Mouse (Mus musculus) embryonic stem cell, embryonic (primary cell): ENCODE measurements at regions not wholly inside any gene's neighbourhood (a gene's known extent, or its start where the extent isn't known, plus 50 kb on each side); places are given as distances from the start of the nearest gene placed in this dataset.
"Not testable (repeated sequence)": the region's sequence is repeated elsewhere in the genome, so short reads cannot be mapped to it uniquely, and the experiment has no call there.

Source experiments
- CTCF ChIA-PET, 4 experiments: fragments of 300-600 bp in 2 of 4; fragments of 350-600 bp in 2 of 4; sonication (Branson Sonifier 250); formaldehyde crosslinking; loops; one replicate each; lab custom pipeline; 2022; ENCODE audit warnings: inconsistent platforms in 2 of 4; lab: Charles Lee
- POLR2A ChIA-PET, 4 experiments: fragments of 300-600 bp in 2 of 4; fragments of 350-600 bp in 2 of 4; sonication (Branson Sonifier 250); formaldehyde crosslinking; loops; one replicate each; lab custom pipeline; 2022; ENCODE audit warnings: antibody characterized with exemption in 4 of 4, inconsistent platforms in 1 of 4; lab: Charles Lee

DNA sequence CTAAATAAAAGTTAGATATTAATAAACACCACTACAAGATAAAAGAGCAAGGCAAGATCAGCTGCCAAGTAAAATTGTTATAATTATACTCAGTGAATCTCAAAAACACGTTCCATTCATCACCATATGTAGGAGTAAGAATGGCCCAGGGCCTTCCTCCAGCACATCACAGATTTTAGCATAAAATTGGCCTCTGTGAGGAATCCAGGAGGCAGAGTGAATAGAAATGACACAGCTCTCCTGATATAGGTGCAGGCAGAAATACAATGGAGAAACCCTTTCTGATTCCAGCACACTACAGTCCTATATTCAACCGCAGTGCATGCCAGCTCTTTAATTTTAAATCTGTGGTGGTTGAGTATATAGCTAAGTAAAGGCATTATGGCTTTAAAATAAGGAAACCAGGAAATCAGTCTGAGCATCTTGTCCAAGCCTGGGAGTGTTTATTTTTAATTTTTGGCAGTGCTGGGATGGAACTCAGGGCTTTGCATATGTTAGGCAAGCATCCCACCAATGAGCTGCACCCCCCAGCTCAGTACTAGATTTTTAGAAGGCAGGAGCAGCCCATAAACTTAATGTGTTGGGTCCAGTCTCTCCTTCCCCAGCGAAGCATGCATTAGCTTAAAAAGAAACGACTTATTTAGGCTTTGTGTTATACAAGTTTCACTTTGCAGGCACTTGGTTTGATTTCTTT lies 158.3 kb upstream of the Ptprz1 start:
- CTCF ChIA-PET: interaction anchor here in 1 of 4 experiments (0.5 kb wide), 1 partner anchor 11 kb away, joined by 3 read pairs; no protein-coding TSS in a partner anchor
- POLR2A ChIA-PET: no interaction called here

DNA sequence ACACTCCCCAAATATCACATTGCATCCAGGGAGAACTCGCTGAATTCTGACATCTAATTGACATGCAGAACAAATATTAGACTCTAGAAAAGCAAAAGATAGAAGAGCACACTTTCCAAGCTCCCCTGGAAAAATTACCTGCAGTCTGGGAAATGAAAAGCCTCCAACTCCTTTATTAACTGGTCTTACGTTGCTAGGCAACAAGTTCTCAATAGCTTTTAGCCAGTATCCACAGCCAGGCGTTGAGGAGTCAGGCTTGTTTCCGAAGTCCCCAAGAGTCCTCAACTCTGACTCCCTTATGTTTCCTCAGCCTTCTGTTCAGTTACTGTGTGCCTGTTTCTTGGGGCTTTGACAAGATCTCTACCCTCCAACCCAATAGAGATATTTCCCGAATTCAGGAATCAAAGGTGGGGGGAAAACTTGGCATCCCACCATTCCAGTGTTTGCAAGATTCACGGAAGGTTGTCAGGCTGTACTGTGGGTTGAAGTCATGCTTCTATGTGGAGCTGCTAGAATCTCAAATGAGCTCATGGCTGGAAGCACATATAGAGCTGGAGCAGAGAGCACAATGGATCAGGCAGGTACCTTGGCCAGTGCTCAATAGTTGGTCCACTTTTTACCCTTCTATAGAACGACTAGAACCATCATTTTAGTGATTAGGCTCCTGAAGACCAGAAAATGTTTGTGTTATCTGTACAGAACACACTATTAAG lies 159.0 kb upstream of the Ptprz1 start:
- ChIA-PET POLR2A (no interaction called here), CTCF (no interaction called here)

DNA sequence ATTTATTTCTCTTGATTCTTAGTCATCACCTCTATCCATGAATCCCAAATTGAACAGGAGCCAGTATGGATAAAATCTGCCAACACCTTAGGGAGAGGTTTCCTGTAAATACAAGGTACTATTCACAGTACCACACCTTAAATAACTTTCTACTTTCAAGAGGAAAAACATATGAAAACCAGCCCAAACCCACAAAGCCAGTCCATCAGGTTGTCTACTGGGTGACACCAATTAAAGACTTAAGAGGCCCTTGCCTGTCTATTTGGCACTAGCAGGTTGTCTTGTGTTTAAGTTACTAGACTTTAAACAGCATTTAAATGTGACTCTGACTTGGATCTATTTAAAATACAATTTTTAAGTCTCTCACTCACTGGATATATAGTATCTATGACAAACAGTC lies 177.1 kb upstream of the Ptprz1 start:
- ChIA-PET CTCF (no interaction called here), POLR2A (no interaction called here)

DNA sequence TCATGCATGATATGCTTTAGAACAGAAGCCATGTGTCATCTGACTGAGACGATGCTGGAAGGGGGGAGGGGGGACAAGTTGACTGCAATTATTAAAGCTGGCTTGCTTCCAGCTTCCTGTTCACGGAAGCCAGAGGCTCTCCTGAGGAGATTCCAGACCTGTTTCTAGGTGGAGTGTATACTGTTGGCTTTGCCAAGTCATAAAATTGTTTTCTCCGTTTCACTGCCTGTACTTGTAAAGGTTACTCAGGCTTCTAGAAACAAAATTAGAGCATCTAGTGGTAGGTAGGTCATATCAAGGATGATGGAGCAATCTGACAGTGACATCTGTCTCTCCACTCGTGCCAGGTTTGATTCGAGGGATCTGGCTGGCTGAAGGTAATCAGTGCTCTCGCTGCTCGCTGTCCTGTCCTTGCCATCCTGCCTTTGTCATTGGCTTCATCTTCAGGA lies 186.6 kb upstream of the Ptprz1 start:
- ChIA-PET POLR2A (no interaction called here), CTCF (no interaction called here)

DNA sequence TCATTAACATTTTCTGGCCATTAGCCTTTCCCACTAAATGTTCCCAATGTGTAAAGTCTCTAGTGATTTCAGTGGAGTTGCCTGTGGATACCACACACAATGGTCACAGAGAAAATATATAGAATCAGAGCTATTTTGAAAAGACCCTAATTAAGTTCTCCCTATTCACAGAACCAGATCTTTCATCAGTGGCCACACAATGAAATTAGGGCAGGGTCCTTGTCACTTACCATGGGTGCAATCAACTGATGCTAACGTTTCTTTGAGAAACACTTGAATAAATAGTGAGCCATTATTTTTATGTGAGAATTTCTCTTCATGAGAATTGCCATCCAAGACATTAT lies 200.7 kb upstream of the Ptprz1 start:
- POLR2A ChIA-PET: no interaction called here
- CTCF ChIA-PET: no interaction called here

DNA sequence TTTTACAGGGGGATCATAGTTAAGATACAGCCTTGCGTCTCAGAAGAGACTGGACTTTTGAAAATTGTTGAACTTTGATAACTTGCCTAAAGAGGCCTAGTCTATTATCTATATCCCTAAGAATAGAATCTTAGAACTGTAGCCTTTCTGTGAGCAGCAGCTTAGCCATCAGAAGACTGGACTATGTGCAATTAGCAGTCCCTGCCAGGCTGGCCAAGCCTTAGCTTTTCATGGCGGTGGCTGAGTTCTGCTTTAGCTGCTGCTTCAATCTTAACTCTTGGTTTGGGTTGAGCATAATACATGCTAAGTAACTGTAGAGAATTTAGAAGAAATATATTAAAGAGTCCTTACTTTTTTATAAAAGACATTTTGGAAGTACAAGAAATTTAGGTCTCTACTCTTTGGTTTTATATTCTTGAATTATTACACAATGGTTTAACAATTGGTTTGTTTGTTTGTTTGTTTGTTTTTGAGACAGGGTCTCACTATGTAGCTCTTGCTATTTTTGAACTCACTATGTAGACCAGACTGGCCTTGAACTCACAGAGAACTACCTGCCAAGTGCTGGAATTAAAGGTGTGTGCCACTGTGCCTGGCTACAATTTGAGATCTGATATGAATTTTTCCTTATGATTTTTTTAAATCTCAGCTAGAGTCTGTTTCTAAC lies 201.2 kb upstream of the Ptprz1 start:
- ChIA-PET CTCF (no interaction called here), POLR2A (no interaction called here)

DNA sequence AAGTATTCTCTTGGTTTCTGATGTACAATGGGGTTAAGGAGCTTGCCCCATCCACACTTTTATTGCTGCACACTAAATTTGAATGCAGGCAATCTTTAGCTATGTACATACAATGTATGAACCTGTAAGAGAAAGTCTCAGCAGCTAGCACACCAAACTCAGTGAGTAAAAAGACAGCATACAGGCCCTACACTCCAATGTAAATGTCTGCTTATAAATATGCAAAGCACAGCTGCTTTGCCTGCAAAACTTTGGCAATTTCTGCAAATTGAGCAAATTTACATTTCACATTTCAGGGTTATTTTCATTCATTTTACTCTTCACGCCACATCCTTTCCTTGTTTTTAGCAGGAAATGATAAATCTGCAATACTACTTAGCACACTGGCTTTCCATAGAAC lies 203.8 kb upstream of the Ptprz1 start:
- POLR2A ChIA-PET: no interaction called here
- CTCF ChIA-PET: interaction anchor here in 1 of 4 experiments (0.7 kb wide), 1 partner anchor 137 kb away, joined by 3 read pairs; no protein-coding TSS in a partner anchor

DNA sequence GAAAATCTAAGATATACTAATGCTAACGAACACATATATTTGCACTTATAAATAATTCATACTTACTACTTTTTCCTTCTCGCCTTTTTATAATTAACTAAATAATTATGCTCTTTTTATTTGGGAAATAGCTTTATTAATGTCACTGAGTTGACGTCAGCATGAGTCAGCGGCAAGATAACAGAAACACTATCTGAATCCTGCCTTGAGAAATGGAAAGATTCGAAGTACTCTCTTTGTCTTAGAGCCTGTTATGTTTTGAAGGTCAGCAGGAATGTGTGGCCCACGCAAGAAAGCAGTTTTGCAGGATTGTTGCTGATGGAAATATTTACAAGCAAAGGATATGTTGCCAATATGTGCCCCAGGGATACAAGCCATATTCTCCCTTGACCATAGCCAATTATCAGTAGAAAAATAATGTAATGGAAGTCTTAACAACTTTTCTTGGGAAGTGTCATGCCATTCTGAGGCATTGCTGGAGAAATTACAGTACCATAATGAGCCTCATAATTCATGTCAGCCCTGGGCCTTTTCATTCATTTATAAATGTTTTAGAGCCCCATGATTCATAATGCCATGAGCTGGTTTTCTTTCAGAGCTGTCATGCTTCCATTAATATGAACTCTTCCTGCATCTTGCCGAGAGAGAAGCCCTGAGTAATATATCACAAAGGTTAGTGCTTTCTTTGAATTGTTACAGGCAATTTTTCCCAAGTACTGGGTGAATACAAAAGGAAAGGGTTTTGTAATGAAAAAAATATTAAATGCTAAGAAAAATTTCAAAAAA lies 206.9 kb upstream of the Ptprz1 start:
- ChIA-PET CTCF (no interaction called here), POLR2A (no interaction called here)

DNA sequence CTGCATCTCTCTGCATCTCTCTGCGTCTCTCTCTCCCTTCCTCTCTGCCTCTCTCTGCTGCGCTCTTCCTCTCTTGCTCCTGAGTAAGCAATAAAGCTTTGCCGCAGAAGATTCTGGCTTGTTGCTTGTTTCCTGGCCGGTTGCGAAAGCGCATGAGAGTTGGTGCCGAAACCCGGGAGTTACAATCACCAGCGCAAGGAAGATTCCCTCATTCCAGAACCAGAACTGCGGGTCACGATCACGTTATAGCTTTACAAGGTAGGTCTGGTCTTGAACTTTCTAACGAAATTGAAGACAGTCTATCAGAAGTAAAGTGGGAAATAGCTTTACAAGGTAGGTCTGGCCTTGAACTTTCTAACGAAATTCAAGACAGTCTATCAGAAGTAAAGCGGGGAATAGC lies 217.9 kb upstream of the Ptprz1 start:
- POLR2A ChIA-PET, CTCF ChIA-PET: not testable (repeated sequence)

DNA sequence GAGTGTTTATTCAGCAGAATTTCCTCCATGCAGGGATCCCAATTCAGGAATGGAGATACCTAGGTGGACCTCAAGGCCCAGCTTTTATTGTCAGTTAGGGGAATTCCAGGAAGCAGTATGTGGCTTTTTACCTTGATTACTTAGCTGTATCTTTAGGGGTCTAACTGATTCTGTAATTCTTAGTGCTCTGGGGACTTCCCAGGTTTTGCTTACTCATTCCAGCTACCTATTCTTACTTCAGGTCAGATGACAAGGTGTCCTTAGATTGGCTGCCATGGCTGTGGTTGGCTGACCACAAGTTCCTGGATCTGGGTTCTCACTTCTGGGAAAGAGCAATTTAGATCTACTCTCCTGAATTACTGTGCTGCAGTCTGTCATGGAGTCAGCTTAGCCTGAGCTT lies 235.2 kb upstream of the Ptprz1 start:
- ChIA-PET CTCF (interaction anchor here in 1 of 4 experiments (0.5 kb wide), 1 partner anchor 128 kb away, joined by 5 read pairs; no protein-coding TSS in a partner anchor), POLR2A (no interaction called here)

DNA sequence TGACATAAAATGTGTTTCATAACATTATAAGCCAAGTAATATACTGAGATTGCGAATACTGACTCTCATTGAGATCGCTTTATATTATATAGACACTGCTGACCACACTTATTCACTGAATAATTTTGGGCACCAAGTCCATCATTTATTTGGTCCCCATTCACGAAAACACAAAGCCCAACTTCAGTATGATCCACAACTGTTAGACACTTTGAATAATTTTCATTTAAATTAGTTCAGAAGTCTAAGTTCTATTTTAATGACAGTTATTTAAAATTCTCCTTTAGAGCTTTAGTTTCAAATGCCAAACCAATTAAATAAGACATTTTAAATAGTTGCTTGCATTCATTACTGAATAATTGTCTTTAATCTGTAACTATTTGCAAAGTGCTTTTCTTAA lies 240.2 kb upstream of the Ptprz1 start:
- POLR2A ChIA-PET: no interaction called here

DNA sequence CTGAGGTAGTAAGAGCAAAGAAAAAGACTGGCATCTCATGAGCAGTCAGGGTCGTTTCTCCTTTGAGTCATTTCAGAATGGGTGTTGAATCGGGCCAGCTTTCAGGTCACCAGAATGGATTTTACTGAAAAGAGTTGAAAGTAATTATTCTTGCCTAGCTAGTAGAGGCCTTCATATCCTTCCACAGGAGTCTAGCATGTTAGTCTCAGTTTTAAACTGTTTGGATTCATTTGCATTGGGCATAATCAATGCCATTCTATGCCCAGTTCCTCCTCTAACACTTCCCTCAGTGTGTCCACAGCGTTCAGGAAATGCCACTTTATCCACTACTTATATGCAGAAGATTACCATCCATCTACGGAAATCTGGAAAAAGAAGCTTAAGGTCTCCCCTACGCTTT lies 240.6 kb upstream of the Ptprz1 start:
- POLR2A ChIA-PET: no interaction called here
- CTCF ChIA-PET: no interaction called here

More for the DNA sequence above, 240.2 kb upstream of the Ptprz1 start:
- CTCF ChIA-PET: no interaction called here

DNA sequence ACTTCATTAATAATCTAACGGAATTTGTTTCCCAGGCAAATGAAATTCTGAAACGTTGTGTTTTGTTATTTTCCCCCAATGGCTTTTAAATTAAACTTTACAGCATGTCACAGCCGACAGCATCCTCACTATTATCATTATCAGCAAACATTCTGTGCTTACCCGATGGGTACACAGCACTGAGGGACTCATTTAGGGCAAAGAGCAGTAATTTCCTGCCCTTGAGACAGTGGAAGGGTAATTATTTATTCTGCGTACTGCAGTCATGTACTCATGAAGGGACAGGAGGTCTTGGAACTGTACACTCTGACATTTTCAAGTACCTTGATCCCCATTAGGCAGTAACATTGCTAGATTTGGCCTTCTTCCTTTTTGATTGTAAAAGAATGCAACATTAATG lies 235.5 kb upstream of the Fam3c start:
- CTCF ChIA-PET: no interaction called here
- POLR2A ChIA-PET: interaction anchor here in 1 of 4 experiments (1.0 kb wide), 1 partner anchor 69 kb away, joined by 3 read pairs; no protein-coding TSS in a partner anchor

DNA sequence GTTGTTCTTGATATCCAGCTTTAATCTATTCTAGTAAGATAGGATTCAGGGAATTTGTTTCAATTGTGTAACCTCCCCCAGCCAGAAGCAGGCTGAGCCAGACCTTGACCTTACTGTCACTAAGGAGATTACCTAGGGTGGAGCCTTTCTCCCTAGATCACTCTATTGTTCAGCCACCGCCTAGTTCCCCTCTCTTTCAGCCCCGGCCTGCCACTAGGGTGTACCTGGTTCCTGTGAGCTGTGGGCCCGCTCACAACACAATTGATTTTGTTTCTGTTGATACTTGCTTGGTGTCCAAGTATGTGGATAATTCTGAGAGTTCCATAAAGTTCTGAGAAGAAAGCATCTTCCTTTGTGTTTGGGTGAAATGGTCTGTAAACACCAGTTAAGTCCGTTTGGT lies 228.8 kb upstream of the Fam3c start:
- ChIA-PET CTCF (interaction anchor here in 1 of 4 experiments (0.6 kb wide), 1 partner anchor 134 kb away, joined by 4 read pairs; no protein-coding TSS in a partner anchor), POLR2A (no interaction called here)

DNA sequence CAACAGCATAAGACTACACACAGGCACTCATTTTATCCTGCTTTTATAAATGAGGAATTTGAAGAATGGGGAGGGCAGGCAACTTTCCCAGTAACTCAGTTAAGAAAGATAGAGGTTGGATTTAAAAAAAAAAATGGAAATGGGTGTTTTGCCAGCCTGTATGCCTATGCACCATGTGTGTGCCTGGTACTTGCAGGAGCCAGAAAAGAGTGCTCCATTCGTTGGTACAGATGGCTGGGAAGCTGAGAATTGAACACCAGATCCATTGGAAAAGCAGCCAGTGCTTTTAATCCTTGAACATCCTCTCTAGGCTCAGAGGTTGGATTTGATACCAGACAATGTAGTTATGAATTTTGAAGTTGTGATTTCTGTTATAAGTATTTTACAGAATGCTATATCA lies 216.9 kb upstream of the Fam3c start:
- ChIA-PET CTCF (no interaction called here), POLR2A (no interaction called here)

DNA sequence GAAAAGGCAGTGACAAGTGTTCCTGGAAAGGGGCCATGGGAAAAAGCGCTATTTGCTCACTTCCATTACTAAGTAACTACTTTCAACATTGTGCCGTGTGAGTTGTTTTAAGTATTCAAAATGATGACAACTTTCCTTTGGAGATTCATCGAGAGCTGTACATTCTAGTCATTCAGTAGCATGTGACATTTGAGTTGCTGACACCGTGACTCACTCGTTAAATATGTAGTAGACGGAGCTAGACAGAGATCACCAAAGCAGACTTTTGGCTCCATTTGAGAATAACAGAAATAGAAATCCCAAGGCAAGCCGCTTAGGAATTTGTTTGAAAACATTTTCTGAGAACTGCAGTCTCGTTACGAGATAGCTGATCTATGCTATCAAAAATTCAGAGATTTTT lies 211.8 kb upstream of the Fam3c start:
- CTCF ChIA-PET: interaction anchor here in 1 of 4 experiments (0.5 kb wide), 1 partner anchor 282 kb away, joined by 5 read pairs; no protein-coding TSS in a partner anchor

DNA sequence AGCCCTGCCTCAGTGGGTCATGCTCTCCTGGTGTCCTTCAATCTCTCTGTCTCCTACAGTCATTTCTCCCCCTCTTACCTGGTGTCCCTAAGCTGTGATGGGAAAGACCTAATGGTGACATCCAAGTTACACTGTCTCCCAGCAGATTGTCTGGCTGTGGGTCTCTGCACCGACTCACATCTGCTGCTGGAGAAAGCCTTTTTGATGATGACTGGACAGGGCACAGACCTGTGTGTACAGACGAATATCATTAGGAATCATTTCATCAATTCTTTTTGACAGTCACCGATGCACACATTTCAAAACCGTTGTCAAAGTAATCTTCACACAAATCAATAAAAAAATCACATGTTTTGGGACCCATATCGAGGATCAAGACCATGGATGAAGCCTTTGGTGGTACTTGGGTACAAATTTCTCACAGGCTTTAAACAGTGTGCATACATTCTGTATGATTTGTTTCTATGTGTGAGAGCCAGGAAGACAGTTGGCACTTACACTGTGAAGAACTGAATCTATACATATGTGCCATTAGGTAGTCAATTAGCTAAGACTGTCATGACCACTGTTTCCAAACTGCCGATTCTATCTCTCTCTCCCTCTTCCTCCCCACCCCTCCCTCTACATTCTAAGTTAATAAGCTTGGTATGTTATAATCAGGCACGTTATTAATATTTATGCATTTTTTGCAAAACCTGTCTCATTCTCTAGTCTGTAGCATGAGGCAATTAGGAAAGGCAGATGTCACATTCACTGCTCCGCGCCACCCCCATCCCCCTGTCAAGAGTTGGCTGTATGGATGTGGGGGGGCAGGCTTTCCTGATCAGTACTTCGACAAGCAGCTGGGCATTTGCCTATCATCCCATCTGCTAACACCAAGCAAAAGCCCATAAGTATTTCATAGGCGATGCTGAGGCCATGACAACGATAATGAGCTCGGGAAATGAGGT lies 192.5 kb upstream of the Fam3c start:
- ChIA-PET CTCF (no interaction called here), POLR2A (no interaction called here)

More for the DNA sequence above, 211.8 kb upstream of the Fam3c start:
- POLR2A ChIA-PET: no interaction called here

DNA sequence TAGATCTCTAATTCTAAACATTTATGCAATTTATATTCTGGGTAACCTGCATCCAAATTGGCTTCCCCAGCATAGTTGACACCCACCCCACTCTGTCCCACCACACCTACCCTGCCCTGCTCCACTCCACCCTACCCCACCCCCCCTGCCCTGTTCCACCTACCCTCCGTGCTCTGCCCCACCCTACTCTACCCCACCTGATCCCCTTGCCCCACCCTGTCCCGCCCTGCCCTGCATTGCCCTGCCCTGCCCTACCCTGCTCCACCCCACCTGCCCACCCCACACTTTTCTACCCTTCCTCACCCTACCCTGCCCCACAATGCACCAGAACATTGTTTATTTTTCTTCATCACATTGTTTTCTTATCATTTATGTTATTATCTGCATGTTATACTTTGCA lies 185.6 kb upstream of the Fam3c start:
- ChIA-PET CTCF (no interaction called here), POLR2A (no interaction called here)
